Mouse (Mus musculus): ENCODE results near the gene Grtp1. TPM values are rescaled to one million over a fixed set of nuclear protein-coding genes. Genes with fewer than 3 reads are reported as not detected.

The Grtp1 gene
- total RNA-seq, 2 experiments from 2014 or later = 4.9 to 5.1 TPM

Small RNAs within 50 kb of the gene (microRNA-seq; reads per million reads assigned to microRNA genes)
- gene Mir1968 (29.2 to 42.9 reads per million in 2 experiments), gene Mir7065 (0 to 0.27 reads per million in 2 experiments)

Other genes with a start within 250 kb of the Grtp1 start
- under 1 TPM; 0.15 to 0.26 TPM for gene F7, start 174.6 kb downstream of the Grtp1 start, total RNA-seq (2021)
- gene F10, start 163.3 kb downstream of the Grtp1 start, total RNA-seq (2021) = under 1 TPM; 0.27 to 0.44 TPM
- not detected for gene Proz, start 139.7 kb downstream of the Grtp1 start, total RNA-seq (2021)
- gene Pcid2, start 95.2 kb downstream of the Grtp1 start, total RNA-seq (2021) = 10 to 100 TPM; 10.4 to 10.6 TPM
- gene Cul4a, start 95.0 kb downstream of the Grtp1 start, total RNA-seq (2021) = 10 to 100 TPM; 80.1 to 85.0 TPM
- gene Lamp1, start 41.5 kb downstream of the Grtp1 start, total RNA-seq (2021) = 100 to 1,000 TPM; 405 to 445 TPM
- 100 to 1,000 TPM; 577 to 637 TPM for gene Adprhl1, start 53.5 kb upstream of the Grtp1 start, total RNA-seq (2021)
- 10 to 100 TPM; 64.4 to 68.7 TPM for gene Dcun1d2, start 87.5 kb upstream of the Grtp1 start, total RNA-seq (2021)
- gene Tmco3, start 87.6 kb upstream of the Grtp1 start, total RNA-seq (2021) = 10 to 100 TPM; 27.4 to 28.2 TPM
- 10 to 100 TPM; 35.2 to 38.1 TPM for gene Tfdp1, start 138.1 kb upstream of the Grtp1 start, total RNA-seq (2021)
- under 1 TPM in 1 of 2 experiments, not detected in 1; 0.44 TPM for gene Atp4b, start 196.2 kb upstream of the Grtp1 start, total RNA-seq (2021)
- not detected for gene Grk1, start 204.5 kb upstream of the Grtp1 start, total RNA-seq (2021)
- gene Tmem255b, start 234.6 kb upstream of the Grtp1 start, total RNA-seq (2021) = 1 to 10 TPM; 5.4 to 6.7 TPM

Data from heart, adult 18-20 months (tissue).